Mouse (Mus musculus) v-Abl transformed pro-B cells (cell line): ENCODE results near the gene Hfe.

ENCODE experiments used
- in situ Hi-C, 2 experiments: fragments of 400-800 bp; cut with MboI; formaldehyde crosslinking; loops; one replicate each; pipeline ENCODE4 v1.15.1; 2025; ENCODE audit not compliant: unreplicated experiment in 2 of 2

The Hfe gene

GRCm38 (mm10) chr13:23746201-23747080 is 35.8 kb upstream of the Hfe start, which contains the start of gene Hist1h2bb:
Gene Hist1h2bb (plus strand): TSS chr13:23746734.
- in situ Hi-C loops = loop anchor here in 1 of 2 experiments (10.0 kb wide), 1 partner anchor 192 kb away; the partner anchor contains the start of genes Hist1h1d and Hist1h4f

- in situ Hi-C loops = loop anchor here in 1 of 2 experiments (10.0 kb wide), 1 partner anchor 191 kb away; the partner anchor contains the start of genes Hist1h1d and Hist1h4f
Observed at GRCm38 (mm10) chr13:23745381-23746161, 34.9 kb upstream of the Hfe start, which contains the start of gene Hist1h3c. Gene Hist1h3c (minus strand): TSS chr13:23745602.

GRCm38 (mm10) chr13:23744421-23745380 is 34.0 kb upstream of the Hfe start:
- in situ Hi-C loops = loop anchor here (5.0 to 10.0 kb wide), 3 partner anchors 190 to 1707 kb away; partner anchors contain the start of genes Hist1h1d (in 2 of the 2), Hist1h4f (in 2 of the 2), Hist1h2ah (in 1 of the 2) and Hist1h2bk (in 1 of the 2)

- in situ Hi-C loops = loop anchor here (5.0 to 10.0 kb wide), 3 partner anchors 189 to 1707 kb away; partner anchors contain the start of genes Hist1h1d (in 2 of the 2), Hist1h4f (in 2 of the 2), Hist1h2ah (in 1 of the 2) and Hist1h2bk (in 1 of the 2)
Observed at GRCm38 (mm10) chr13:23743963-23744362, 33.3 kb upstream of the Hfe start.

GRCm38 (mm10) chr13:23743215-23743614 is 32.6 kb upstream of the Hfe start:
- in situ Hi-C loops = loop anchor here (5.0 to 10.0 kb wide), 3 partner anchors 188 to 1706 kb away; partner anchors contain the start of genes Hist1h1d (in 2 of the 2), Hist1h4f (in 2 of the 2), Hist1h2ah (in 1 of the 2) and Hist1h2bk (in 1 of the 2)

- in situ Hi-C loops = loop anchor here (5.0 to 10.0 kb wide), 3 partner anchors 187 to 1705 kb away; partner anchors contain the start of genes Hist1h1d (in 2 of the 2), Hist1h4f (in 2 of the 2), Hist1h2ah (in 1 of the 2) and Hist1h2bk (in 1 of the 2)
Observed at GRCm38 (mm10) chr13:23742007-23742406, 31.4 kb upstream of the Hfe start.

- in situ Hi-C loops = loop anchor here (5.0 to 10.0 kb wide), 3 partner anchors 186 to 1704 kb away; partner anchors contain the start of genes Hist1h1d (in 2 of the 2), Hist1h4f (in 2 of the 2), Hist1h2ah (in 1 of the 2) and Hist1h2bk (in 1 of the 2)
Observed at GRCm38 (mm10) chr13:23740910-23741309, 30.3 kb upstream of the Hfe start.

- in situ Hi-C loops = loop anchor here (5.0 to 10.0 kb wide), 3 partner anchors 186 to 1703 kb away; partner anchors contain the start of genes Hist1h1d (in 2 of the 2), Hist1h4f (in 2 of the 2), Hist1h2ah (in 1 of the 2) and Hist1h2bk (in 1 of the 2)
Observed at GRCm38 (mm10) chr13:23740256-23740840, 29.7 kb upstream of the Hfe start.

GRCm38 (mm10) chr13:23739922-23740252 is 29.2 kb upstream of the Hfe start:
- in situ Hi-C loops = loop anchor here (5.0 to 10.0 kb wide), 7 partner anchors 38 to 1703 kb away; partner anchors contain the start of genes Hist1h1d (in 2 of the 2), Hist1h1e (in 2 of the 2), Hist1h2be (in 2 of the 2) and Hist1h4f (in 2 of the 2)

- in situ Hi-C loops = loop anchor here (5.0 to 10.0 kb wide), 4 partner anchors 37 to 117 kb away; partner anchors contain the start of genes Hist1h1e (in 2 of the 2), Hist1h2be (in 2 of the 2), Hist1h2ac (in 1 of the 2) and Hist1h2bc (in 1 of the 2)
Observed at GRCm38 (mm10) chr13:23739069-23739921, 28.6 kb upstream of the Hfe start.

GRCm38 (mm10) chr13:23738677-23739068 is 28.0 kb upstream of the Hfe start, which contains the start of gene Hist1h1c:
Gene Hist1h1c (plus strand): TSS chr13:23738808.
- in situ Hi-C loops = loop anchor here (5.0 to 10.0 kb wide), 4 partner anchors 36 to 116 kb away; partner anchors contain the start of genes Hist1h1e (in 2 of the 2), Hist1h2be (in 2 of the 2), Hist1h2ac (in 1 of the 2) and Hist1h2bc (in 1 of the 2)

- in situ Hi-C loops = loop anchor here (5.0 to 10.0 kb wide), 4 partner anchors 36 to 116 kb away; partner anchors contain the start of genes Hist1h1e (in 2 of the 2), Hist1h2be (in 2 of the 2), Hist1h2ac (in 1 of the 2) and Hist1h2bc (in 1 of the 2)
Observed at GRCm38 (mm10) chr13:23738041-23738440, 27.4 kb upstream of the Hfe start.

GRCm38 (mm10) chr13:23737091-23737490 is 26.4 kb upstream of the Hfe start:
- in situ Hi-C loops = loop anchor here (5.0 to 10.0 kb wide), 4 partner anchors 35 to 115 kb away; partner anchors contain the start of genes Hist1h1e (in 2 of the 2), Hist1h2be (in 2 of the 2), Hist1h2ac (in 1 of the 2) and Hist1h2bc (in 1 of the 2)

- in situ Hi-C loops = loop anchor here (5.0 to 10.0 kb wide), 3 partner anchors 35 to 107 kb away; partner anchors contain the start of genes Hist1h1e (in 1 of the 2), Hist1h1t (in 1 of the 2), Hist1h2ac (in 1 of the 2) and Hist1h2bc (in 1 of the 2)
Observed at GRCm38 (mm10) chr13:23732156-23732804, 21.6 kb upstream of the Hfe start.

GRCm38 (mm10) chr13:23730479-23730878 is 19.8 kb upstream of the Hfe start:
- in situ Hi-C loops = loop anchor here (5.0 to 10.0 kb wide), 3 partner anchors 33 to 106 kb away; partner anchors contain the start of genes Hist1h1e (in 1 of the 2), Hist1h1t (in 1 of the 2), Hist1h2ac (in 1 of the 2) and Hist1h2bc (in 1 of the 2)
